Mouse (Mus musculus): Measurements from ENCODE around the gene Rhcg.

Rhcg gene

GRCm38 (mm10) chr7:79577931-79578850 is 39.3 kb downstream of the Rhcg start:
- CTCF ChIA-PET: interaction anchor here (0.6 to 4.6 kb wide), 29 partner anchors 9 to 150 kb away, joined by 3 to 58 read pairs (median 6); no protein-coding TSS in a partner anchor
- POLR2A ChIA-PET: interaction anchor here in 2 of 4 experiments (0.5 to 2.8 kb wide), 7 partner anchors 10 to 109 kb away, joined by 3 to 11 read pairs (median 3); no protein-coding TSS in a partner anchor

DNA sequence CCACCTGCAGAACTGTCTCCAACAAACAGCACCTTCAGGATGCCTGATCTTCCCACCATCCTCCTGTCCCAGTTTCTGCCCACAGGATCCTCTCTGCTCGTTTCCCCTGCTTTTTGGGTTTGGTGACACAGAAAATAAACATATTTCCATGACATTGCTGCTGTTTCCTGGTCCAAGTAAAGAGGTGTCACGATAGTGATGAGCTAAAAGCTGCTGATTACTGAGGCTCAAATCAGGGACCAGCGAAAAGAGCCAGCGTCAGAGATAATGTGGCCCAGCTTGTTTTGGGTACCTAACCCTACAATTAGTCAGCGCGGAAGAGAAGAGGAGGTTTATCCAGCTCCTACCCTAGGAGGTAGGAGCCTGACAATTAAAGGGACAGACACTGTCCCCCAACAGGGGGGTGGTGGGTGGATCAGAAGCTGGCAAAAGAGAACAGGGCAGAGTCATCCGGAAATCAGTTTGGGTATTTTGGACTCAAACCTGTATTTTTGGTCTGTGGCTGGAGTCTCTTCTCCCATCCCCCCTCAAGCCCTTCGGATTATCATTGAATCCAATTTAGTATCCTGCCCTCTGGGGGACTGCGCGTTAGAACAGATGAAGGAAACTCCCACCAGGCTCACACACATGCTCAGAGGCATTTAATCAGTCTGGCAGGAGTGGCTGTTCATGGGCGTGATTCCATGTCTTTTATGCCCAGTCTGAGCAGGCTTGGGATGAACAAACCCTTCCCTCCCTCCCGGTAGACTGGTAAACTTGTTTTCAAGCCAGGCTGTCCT is 40.2 kb downstream of the Rhcg start:
- POLR2A ChIA-PET: interaction anchor here in 2 of 4 experiments (0.6 to 2.8 kb wide), 9 partner anchors 14 to 155 kb away, joined by 3 to 11 read pairs (median 3); no protein-coding TSS in a partner anchor

GRCm38 (mm10) chr7:79576659-79577058 is 40.8 kb downstream of the Rhcg start:
- CTCF ChIA-PET: interaction anchor here (0.5 to 4.6 kb wide), 112 partner anchors 9 to 1944 kb away, joined by 3 to 58 read pairs (median 4); partner anchors contain the start of gene Plin1 (in 1 of the 4)
- POLR2A ChIA-PET: interaction anchor here in 2 of 4 experiments (0.6 to 2.3 kb wide), 9 partner anchors 15 to 154 kb away, joined by 3 to 9 read pairs (median 3); no protein-coding TSS in a partner anchor

More for the DNA sequence above, 40.2 kb downstream of the Rhcg start:
- CTCF ChIA-PET: interaction anchor here (0.5 to 4.6 kb wide), 97 partner anchors 10 to 1557 kb away, joined by 3 to 58 read pairs (median 4); partner anchors contain the start of gene Plin1 (in 1 of the 4)

- POLR2A ChIA-PET: no interaction called here
- CTCF ChIA-PET: interaction anchor here in 2 of 4 experiments (0.6 to 1.0 kb wide), 3 partner anchors 9 to 156 kb away, joined by 3 read pairs; no protein-coding TSS in a partner anchor
Observed at GRCm38 (mm10) chr7:79572191-79572818, 45.2 kb downstream of the Rhcg start.

GRCm38 (mm10) chr7:79568937-79569535 is 48.4 kb downstream of the Rhcg start:
- POLR2A ChIA-PET: interaction anchor here in 1 of 4 experiments (1.0 kb wide), 1 partner anchor 34 kb away, joined by 3 read pairs; no protein-coding TSS in a partner anchor

DNA sequence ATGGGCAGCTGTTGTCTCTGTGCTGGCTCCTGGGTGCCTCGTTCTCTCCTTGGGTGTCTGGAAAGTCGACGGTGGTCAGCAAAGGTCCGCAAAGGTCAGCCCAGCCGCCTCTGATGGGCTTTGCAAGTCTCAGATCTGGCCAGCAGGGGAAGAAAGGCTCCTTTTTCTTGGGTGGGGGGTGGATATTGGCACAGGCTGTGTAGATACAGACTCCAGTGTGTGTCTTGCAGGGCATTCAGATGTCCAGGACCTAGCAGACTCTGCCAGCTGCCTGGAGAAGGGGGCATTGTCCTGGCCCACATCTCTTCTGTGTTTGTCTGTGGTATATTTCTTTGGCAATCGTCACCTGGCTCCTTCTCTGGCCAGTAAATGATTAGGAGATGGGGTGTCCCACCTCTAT is 49.2 kb downstream of the Rhcg start:
- POLR2A ChIA-PET: no interaction called here
- CTCF ChIA-PET: no interaction called here

More at GRCm38 (mm10) chr7:79568937-79569535, 48.4 kb downstream of the Rhcg start:
- CTCF ChIA-PET: interaction anchor here in 2 of 4 experiments (0.6 to 0.7 kb wide), 3 partner anchors 10 to 159 kb away, joined by 3 to 7 read pairs (median 5); no protein-coding TSS in a partner anchor

GRCm38 (mm10) chr7:79563675-79564074 is 53.8 kb downstream of the Rhcg start:
- CTCF ChIA-PET: interaction anchor here (0.6 to 3.0 kb wide), 15 partner anchors 8 to 820 kb away, joined by 3 to 24 read pairs (median 3); no protein-coding TSS in a partner anchor
- POLR2A ChIA-PET: interaction anchor here in 1 of 4 experiments (1.1 kb wide), 1 partner anchor 28 kb away, joined by 4 read pairs; no protein-coding TSS in a partner anchor

DNA sequence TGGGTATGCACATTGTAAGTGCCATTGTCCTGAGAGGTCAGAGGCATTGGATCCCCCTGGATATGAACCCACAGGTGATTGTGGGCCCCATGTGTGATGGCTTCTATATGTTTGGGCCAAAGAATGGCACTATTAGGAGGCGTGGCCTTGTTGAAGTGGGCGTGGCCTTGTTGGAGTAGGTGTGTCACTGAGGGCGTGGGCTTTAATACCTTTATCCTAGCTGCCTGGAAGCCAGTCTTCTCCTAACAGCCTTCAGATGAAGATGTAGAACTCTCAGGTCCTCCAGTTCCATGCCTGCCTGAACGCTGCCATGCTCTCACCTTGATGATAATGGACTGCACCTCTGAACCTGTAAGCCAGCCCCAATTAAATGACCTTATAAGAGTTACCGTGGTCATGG is 55.1 kb downstream of the Rhcg start:
- ChIA-PET POLR2A (no interaction called here), CTCF (interaction anchor here in 1 of 4 experiments (3.0 kb wide), 1 partner anchor 13 kb away, joined by 24 read pairs; no protein-coding TSS in a partner anchor)

DNA sequence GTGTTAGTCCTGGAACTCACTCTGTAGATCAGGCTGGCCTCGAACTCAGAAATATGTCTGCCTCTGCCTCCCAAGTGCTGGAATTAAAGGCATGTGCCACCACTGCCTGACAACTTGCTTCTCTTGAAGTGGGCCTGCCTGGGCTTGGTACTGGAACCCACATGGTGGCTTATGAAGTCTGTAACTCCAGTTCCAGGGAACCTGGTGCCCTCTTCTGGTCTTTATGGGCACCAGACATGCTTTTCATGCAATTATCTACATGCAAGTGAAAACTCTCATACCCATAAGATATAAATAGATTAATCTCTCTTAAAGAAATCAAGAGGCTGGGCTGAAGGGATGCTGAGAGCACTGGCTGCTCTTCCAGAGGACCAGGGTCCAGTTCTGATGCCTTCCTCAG is 58.8 kb downstream of the Rhcg start:
- POLR2A ChIA-PET: no interaction called here

DNA sequence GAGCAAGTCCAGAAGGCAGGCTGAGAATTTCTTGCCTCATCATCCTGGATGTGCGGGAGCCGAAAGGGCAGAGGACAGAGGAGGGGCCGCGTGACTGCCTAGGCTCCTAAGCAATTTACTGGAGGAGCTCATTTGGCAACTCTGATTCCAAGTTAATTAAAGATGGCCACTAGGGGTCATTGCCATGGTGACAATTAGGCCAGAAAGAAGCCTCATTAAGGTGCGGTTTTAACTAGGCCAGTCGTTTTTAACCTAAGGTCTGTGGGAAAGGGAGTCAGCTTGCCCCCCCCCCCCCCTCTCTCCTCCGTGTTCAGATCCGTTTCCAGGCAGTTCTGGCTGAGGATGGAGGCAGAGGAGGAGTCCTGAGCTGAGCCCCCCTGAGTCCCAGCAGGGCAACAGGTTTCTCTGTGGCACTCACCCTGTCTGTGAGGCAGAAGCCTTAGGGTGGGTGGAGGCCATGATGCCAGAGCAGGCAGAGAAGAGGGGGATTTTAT is 59.7 kb downstream of the Rhcg start:
- CTCF ChIA-PET: interaction anchor here (0.6 to 4.8 kb wide), 34 partner anchors 8 to 759 kb away, joined by 3 to 37 read pairs (median 4); no protein-coding TSS in a partner anchor
- POLR2A ChIA-PET: interaction anchor here in 1 of 4 experiments (0.6 to 1.3 kb wide), 5 partner anchors 9 to 1275 kb away, joined by 3 to 5 read pairs (median 4); partner anchors contain the start of gene Fanci

More for the DNA sequence above, 58.8 kb downstream of the Rhcg start:
- CTCF ChIA-PET: interaction anchor here in 3 of 4 experiments (0.6 to 4.8 kb wide), 8 partner anchors 11 to 179 kb away, joined by 3 to 37 read pairs (median 6); no protein-coding TSS in a partner anchor

DNA sequence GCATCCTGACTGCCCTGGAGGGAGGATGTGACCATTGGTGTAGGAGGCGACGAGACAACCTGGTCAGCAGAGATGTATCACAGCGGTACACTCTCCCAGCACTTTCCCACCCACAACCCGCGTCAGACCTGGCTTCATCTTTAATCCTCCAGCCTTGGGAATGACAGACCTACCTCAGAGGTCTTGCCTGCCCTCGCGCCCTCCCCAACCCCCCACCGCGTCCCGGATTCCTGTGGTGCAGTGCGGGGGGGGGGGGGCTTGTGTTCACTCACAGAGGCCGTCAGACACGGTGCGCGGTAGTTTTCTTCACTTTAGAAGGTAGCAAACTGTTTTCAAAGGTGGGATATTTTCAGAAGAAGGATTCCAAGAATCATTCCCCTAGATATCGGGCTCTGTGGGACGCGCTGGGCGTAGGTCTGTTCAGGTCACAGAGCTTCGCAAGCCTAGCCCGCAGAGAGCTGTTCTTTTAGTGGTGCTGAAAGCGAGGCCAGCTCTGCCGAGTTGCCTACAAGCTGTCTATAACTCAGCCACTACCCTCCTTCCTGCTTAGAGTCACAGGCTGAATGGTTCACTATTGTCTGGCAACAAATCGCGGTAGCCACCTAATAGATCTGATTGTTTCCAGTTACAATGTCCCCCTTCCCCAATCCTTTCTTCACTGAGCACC is 62.0 kb downstream of the Rhcg start:
- POLR2A ChIA-PET: interaction anchor here in 3 of 4 experiments (0.5 to 1.2 kb wide), 10 partner anchors 8 to 763 kb away, joined by 3 to 4 read pairs (median 3); partner anchors contain the start of gene Ticrr (in 1 of the 3)
- CTCF ChIA-PET: interaction anchor here (0.5 to 4.8 kb wide), 22 partner anchors 8 to 424 kb away, joined by 3 to 37 read pairs (median 4); no protein-coding TSS in a partner anchor

DNA sequence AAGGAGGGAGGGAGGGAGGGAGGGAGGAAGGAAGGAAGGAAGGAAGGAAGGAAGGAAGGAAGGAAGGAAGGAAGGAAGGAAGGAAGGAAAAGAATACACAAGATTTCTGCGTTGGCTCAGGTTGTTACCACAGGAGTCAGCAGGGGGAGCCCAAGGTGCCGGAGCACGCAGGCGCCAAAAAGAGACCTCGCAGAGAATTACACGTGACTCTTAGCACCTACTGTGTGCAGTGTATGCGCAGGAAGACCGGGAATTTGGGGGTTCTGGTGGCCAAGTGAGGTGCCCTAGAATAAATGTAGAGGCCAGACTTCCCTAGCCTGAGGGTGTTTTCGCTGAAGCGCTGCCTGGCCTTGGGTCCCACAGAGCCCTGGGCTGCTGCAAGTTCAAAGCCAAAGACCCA is 64.8 kb downstream of the Rhcg start:
- ChIA-PET POLR2A (interaction anchor here in 1 of 4 experiments (0.6 to 0.7 kb wide), 3 partner anchors 17 to 728 kb away, joined by 3 to 5 read pairs (median 3); no protein-coding TSS in a partner anchor), CTCF (interaction anchor here in 3 of 4 experiments (0.6 to 1.4 kb wide), 5 partner anchors 13 to 405 kb away, joined by 3 to 16 read pairs (median 4); no protein-coding TSS in a partner anchor)

DNA sequence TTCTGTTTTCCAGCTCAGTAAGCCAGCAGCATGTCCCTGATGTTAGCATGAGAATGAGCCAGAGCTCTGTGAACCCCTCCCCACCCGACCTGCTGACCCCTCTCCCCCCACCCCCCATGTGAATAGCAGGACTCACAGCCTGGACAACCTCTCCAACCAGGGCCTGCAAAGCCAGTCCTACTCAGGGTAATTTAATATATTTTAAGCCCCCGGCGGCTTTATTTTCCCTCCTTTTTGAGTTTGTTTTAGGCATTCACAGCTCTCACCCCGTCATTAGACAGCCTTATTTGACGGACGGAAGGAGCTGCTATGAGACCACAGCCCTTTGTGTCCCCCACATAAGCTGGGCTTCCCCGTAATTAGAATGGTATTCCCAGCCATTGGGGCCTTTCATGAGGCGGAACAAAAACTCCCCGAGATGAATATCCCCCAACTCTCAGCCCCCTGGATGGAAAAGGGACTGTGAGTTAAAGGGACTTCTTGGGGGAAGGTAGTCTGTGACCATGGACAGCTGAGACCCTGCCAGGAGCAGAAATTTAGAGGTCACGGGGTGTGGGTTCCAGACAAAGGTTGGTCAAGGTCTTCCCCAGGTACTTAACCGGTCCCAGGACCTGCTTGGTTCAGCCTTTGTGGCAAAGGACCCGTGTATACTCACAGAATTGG is 68.4 kb downstream of the Rhcg start:
- CTCF ChIA-PET: interaction anchor here (0.6 to 3.8 kb wide), 17 partner anchors 9 to 1334 kb away, joined by 3 to 35 read pairs (median 4); no protein-coding TSS in a partner anchor
- POLR2A ChIA-PET: interaction anchor here in 2 of 4 experiments (0.6 to 4.8 kb wide), 6 partner anchors 9 to 466 kb away, joined by 3 to 31 read pairs (median 4); no protein-coding TSS in a partner anchor

GRCm38 (mm10) chr7:79547092-79547491 is 70.4 kb downstream of the Rhcg start:
- CTCF ChIA-PET: interaction anchor here (0.5 to 3.8 kb wide), 78 partner anchors 9 to 464 kb away, joined by 3 to 35 read pairs (median 5); no protein-coding TSS in a partner anchor
- POLR2A ChIA-PET: interaction anchor here in 3 of 4 experiments (0.6 to 4.8 kb wide), 9 partner anchors 10 to 367 kb away, joined by 3 to 31 read pairs (median 4); partner anchors contain the start of gene Plin1 (in 1 of the 3)

GRCm38 (mm10) chr7:79545066-79545400 is 72.4 kb downstream of the Rhcg start:
- ChIA-PET CTCF (interaction anchor here in 3 of 4 experiments (0.6 to 3.2 kb wide), 10 partner anchors 9 to 316 kb away, joined by 3 to 24 read pairs (median 4); partner anchors contain the start of gene Anpep (in 1 of the 3)), POLR2A (interaction anchor here in 1 of 4 experiments (0.6 to 4.8 kb wide), 4 partner anchors 9 to 38 kb away, joined by 4 to 31 read pairs (median 5); no protein-coding TSS in a partner anchor)
